Mouse (Mus musculus) lung, postnatal 0 days (tissue): ENCODE results near the gene Il11ra1. TPM values are rescaled to one million over a fixed set of nuclear protein-coding genes. Genes with fewer than 3 reads are reported as not detected.

ENCODE experiments used
- ATAC-seq: fragments of 200-750 bp; cut with Nextera tagmentation; 2 replicates; pipeline ENCODE4 v1.8.0; 2017; ENCODE audit warnings: moderate library complexity
- DNase-seq: peaks from one replicate; pipeline ENCODE4 v3.0.0-alpha.2; 2016; ENCODE audit warnings: low spot score
- H3K27ac ChIP-seq: fragments of 300-500 bp; sonication (generic); 2 replicates; pipeline ENCODE4 v1.5.1; 2014; ENCODE audit warnings: antibody characterized with exemption, mild to moderate bottlenecking, low read length, mixed read lengths
- H3K27me3 ChIP-seq: fragments of 300-500 bp; sonication (generic); replicated peaks from 2 replicates; pipeline ENCODE4 v1.6.1; 2014; ENCODE audit warnings: low read length, mixed read lengths; ENCODE audit not compliant: insufficient read depth
- H3K36me3 ChIP-seq: fragments of 300-500 bp; sonication (generic); 2 replicates; pipeline ENCODE4 v1.6.1; 2014; ENCODE audit warnings: low read length, mixed read lengths; ENCODE audit not compliant: insufficient read depth
- H3K4me1 ChIP-seq: fragments of 300-500 bp; sonication (generic); 2 replicates; pipeline ENCODE4 v1.6.1; 2014; ENCODE audit warnings: antibody characterized with exemption, low read depth, low read length, mixed read lengths; ENCODE audit not compliant: insufficient read depth
- H3K4me2 ChIP-seq: fragments of 300-500 bp; sonication (generic); replicated peaks from 2 replicates; pipeline ENCODE4 v1.6.1; 2014; ENCODE audit warnings: low read depth, mild to moderate bottlenecking, low read length, moderate library complexity, mixed read lengths
- H3K4me3 ChIP-seq: fragments of 300-500 bp; sonication (generic); 2 replicates; pipeline ENCODE4 v1.5.1; 2014; ENCODE audit warnings: low read depth, low read length
- H3K9ac ChIP-seq: fragments of 300-500 bp; sonication (generic); replicated peaks from 2 replicates; pipeline ENCODE4 v1.6.1; 2014; ENCODE audit warnings: low read depth, mild to moderate bottlenecking
- H3K9me3 ChIP-seq: fragments of 300-500 bp; sonication (generic); 2 replicates; pipeline ENCODE4 v1.6.1; 2016; ENCODE audit warnings: low read length, mixed read lengths
- CTCF ChIP-seq: IDR thresholded peaks from 2 replicates; pipeline ENCODE4 v1.5.1; 2016; ENCODE audit warnings: antibody characterized with exemption, mild to moderate bottlenecking
- EP300 ChIP-seq: IDR thresholded peaks from 2 replicates; pipeline ENCODE4 v1.6.1; 2016; ENCODE audit warnings: antibody characterized with exemption, mild to moderate bottlenecking, control low read depth
- WGBS: fragments of 180-500 bp; shearing (Covaris S2); extraction: QIAGEN DNeasy Blood & Tissue Kit; methylation state at CpG from one replicate; pipeline ENCODE4 v1.1.7; 2014; 5-methylcytosine and 5-hydroxymethylcytosine counted together
- polyA plus RNA-seq: library from polyadenylated mRNA; unstranded; fragments of >200 nt; fragmentation: Nextera tagmentation; extraction: Ambion mirVana; gene quantifications from 2 replicates; pipeline ENCODE4 v1.2.1, GENCODE M21; 2015

Gene Il11ra1
- polyA plus RNA-seq, 1 experiment from 2014 or later = 62.1 TPM

DNA sequence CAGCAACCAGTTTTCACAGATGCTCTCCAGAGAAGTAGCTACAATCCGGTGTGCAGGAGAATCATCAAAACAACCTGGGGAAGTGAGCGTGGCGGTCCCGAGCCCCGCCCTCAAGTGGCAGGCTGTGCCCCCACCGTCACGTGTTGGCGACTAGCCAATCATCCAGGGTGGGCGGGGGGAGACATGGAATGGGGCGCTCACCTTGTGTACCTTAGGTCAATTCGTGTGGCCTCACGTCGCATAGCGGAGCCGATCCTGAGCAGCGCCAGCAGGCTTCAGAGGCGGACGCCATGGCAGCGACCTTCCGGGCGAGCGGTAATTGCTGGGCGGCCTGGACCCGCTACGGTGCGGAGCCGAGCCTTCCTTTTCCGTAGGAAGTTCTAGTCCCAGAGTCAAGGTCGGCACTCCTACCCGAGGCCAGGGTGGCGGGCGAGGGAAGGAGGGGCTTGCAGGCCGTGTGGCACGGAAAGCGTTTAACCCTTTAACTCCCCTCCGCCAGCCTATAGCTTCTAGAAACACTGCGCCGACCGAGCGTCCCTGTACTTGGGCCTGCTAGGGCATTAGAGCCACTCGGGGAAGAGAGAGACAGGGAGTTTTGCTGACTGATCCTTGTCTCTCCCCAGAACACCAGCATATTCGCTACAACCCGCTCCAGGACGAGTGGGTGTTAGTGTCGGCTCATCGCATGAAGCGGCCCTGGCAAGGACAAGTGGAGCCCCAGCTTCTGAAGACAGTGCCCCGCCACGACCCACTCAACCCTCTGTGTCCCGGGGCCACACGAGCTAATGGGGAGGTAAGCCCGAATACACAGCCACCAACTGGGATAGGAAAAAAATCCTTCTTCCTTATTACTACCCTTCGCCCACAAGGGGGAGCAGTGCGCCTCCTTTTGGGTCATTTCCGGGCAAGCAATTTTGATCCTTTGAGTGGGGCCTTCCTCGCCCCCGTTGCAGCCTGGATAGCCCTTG is 55.8 kb downstream of the Il11ra1 start, which contains the start of gene Sigmar1:
Gene Sigmar1, minus strand, starts transcription at position 820 of the 968 bp plus-strand sequence.
- Histone ChIP-seq H3K9ac (peak within 1 kb of the TSS; percentile 73), H3K36me3 (no peaks in the 10 kb centered on the region), H3K4me2 (peak within 1 kb of the TSS; percentile 92), H3K9me3 (no peaks in the 10 kb centered on the region), H3K4me3 (peak within 1 kb of the TSS; percentile 55), H3K27me3 (no peaks in the 10 kb centered on the region), H3K27ac (peak within 1 kb of the TSS; percentile 82), H3K4me1 (peaks cover 5% of the 10 kb centered on the region; the same call in 1 of the 2 replicates)
- ATAC-seq (peak; percentile 64), DNase-seq (peak; percentile 93)
- TF ChIP-seq CTCF = peak; percentile 91
- peak; percentile 34; the same call in 1 of the 2 replicates for TF ChIP-seq EP300
- WGBS = under 1% methylated on average over 53 of the region's 57 CpGs

DNA sequence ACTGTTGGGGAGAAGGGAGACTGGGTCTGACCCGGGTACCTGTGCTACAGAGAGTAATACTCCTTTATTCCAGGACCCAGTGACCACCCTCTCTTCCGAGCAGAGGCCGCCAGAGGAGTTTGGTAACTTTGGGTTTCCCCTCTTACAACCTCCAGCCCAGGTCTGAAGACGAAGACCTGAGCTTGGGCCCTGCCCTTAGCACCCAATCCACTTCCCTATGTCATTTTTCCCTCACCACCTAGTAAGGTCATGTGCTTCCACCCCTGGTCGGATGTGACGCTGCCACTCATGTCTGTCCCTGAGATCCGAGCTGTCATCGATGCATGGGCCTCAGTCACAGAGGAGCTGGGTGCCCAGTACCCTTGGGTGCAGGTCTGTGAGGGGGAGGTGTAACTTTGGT is 56.7 kb downstream of the Il11ra1 start:
- no peak overlapping the region for H3K27ac ChIP-seq
- 68% methylated on average over 8 of the region's 8 CpGs for WGBS
- no peak overlapping the region for H3K9ac ChIP-seq

DNA sequence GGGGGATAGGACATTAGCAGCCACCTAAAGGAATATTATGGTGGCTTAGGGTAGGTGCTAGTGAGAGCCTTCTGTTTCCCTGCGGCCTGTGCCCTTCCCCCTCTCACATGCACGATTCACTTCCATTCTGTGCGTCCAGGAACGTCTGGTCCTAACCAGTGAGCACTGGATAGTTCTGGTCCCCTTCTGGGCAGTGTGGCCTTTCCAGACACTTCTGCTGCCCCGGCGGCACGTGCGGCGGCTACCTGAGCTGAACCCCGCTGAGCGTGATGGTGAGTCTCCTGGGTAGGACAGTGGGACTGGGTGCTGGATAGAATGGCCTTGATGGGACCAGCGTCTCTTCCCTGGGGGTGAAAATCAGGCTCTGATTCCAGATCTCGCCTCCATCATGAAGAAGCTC is 57.5 kb downstream of the Il11ra1 start:
- Histone ChIP-seq H3K4me3 (no peak overlapping the region), H3K36me3 (no peaks in the 10 kb centered on the region), H3K9ac (no peak overlapping the region), H3K4me2 (no peak overlapping the region), H3K4me1 (peaks cover 17% of the 10 kb centered on the region; the same call in 1 of the 2 replicates), H3K9me3 (no peaks in the 10 kb centered on the region), H3K27ac (no peak overlapping the region), H3K27me3 (no peaks in the 10 kb centered on the region)
- no peak for DNase-seq
- no peak for ATAC-seq
- no peak for TF ChIP-seq EP300
- TF ChIP-seq CTCF = no peak
- WGBS = 92% methylated on average over 13 of the region's 13 CpGs

More for the DNA sequence above, 56.7 kb downstream of the Il11ra1 start:
- Histone ChIP-seq H3K36me3 (no peaks in the 10 kb centered on the region), H3K27me3 (no peaks in the 10 kb centered on the region), H3K4me2 (peak overlapping the region; percentile 92), H3K4me3 (peak overlapping the region; percentile 55), H3K4me1 (peaks cover 12% of the 10 kb centered on the region; the same call in 1 of the 2 replicates), H3K9me3 (no peaks in the 10 kb centered on the region)
- TF ChIP-seq EP300 (no peak), CTCF (no peak)
- ATAC-seq (no peak), DNase-seq (no peak)

DNA sequence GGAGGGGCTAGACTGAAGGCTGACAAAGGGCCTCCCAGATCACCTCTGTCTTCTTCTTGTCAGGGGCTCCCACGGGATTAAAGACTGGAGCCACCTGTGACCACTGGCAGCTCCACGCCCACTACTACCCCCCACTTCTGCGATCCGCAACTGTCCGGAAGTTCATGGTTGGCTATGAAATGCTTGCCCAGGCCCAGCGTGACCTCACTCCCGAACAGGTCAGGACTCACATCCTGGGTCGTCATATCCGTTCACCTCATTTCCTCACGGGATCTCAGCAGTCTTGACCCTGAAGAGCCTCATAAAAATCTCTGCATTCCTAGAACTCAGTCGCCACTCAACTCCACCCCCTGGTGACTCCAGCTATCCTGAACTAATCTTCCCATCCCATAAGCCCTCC is 58.2 kb downstream of the Il11ra1 start:
- DNase-seq (no peak), ATAC-seq (no peak)
- H3K4me3 ChIP-seq = no peak overlapping the region
- peaks cover 17% of the 10 kb centered on the region; the same call in 1 of the 2 replicates for H3K4me1 ChIP-seq
- H3K27ac ChIP-seq = no peak overlapping the region
- H3K9ac ChIP-seq = no peak overlapping the region
- no peaks in the 10 kb centered on the region for H3K36me3 ChIP-seq
- H3K4me2 ChIP-seq = no peak overlapping the region
- H3K27me3 ChIP-seq = no peaks in the 10 kb centered on the region
- 72% methylated on average over 11 of the region's 11 CpGs for WGBS
- no peaks in the 10 kb centered on the region for H3K9me3 ChIP-seq
- TF ChIP-seq CTCF (no peak), EP300 (no peak)

DNA sequence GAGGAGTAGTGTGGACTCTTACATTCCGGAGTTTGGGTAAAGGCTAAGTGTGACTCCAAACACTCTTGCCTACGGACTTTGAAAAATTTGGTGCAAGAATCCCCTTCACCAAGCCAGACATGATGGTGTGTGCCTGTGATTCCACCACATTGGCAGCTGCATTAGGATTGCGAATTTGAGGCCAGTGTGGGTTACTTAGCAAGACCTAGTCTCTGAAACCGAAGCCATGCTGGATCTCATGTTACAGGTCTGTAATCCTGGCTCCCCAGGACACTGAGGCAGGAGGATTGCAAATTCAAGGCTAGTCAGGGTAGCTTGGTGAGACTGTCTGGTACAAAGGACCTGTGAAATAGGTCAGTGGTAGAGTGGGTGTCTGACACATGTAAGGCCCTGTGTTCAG is 58.9 kb downstream of the Il11ra1 start:
- no peaks in the 10 kb centered on the region for H3K36me3 ChIP-seq
- DNase-seq = no peak
- WGBS = 89% methylated on average over 4 of the region's 4 CpGs
- no peak overlapping the region for H3K4me3 ChIP-seq
- H3K27me3 ChIP-seq = no peaks in the 10 kb centered on the region
- H3K4me2 ChIP-seq = no peak overlapping the region
- peaks cover 17% of the 10 kb centered on the region; the same call in 1 of the 2 replicates for H3K4me1 ChIP-seq
- no peak for ATAC-seq
- H3K9me3 ChIP-seq = no peaks in the 10 kb centered on the region
- no peak overlapping the region for H3K9ac ChIP-seq
- no peak for TF ChIP-seq EP300
- TF ChIP-seq CTCF = no peak
- no peak overlapping the region for H3K27ac ChIP-seq

GRCm38 (mm10) chr4:41759206-41759605 is 59.4 kb downstream of the Il11ra1 start:
- H3K4me3 ChIP-seq = no peak overlapping the region
- H3K4me2 ChIP-seq = no peak overlapping the region
- H3K27me3 ChIP-seq = no peaks in the 10 kb centered on the region
- no peaks in the 10 kb centered on the region for H3K9me3 ChIP-seq
- no peak overlapping the region for H3K9ac ChIP-seq
- H3K36me3 ChIP-seq = no peaks in the 10 kb centered on the region
- TF ChIP-seq CTCF = no peak
- no peak for TF ChIP-seq EP300
- peak overlapping the region; percentile 92 for H3K27ac ChIP-seq
- peaks cover 17% of the 10 kb centered on the region; the same call in 1 of the 2 replicates for H3K4me1 ChIP-seq
- DNase-seq = peak; percentile 12
- no peak for ATAC-seq
- 71% methylated on average over 9 of the region's 9 CpGs for WGBS
